Mouse (Mus musculus) liver, embryonic 14.5 days (tissue): ENCODE measurements around the gene Fgf4. TPM values are rescaled to one million over a fixed set of nuclear protein-coding genes. Genes with fewer than 3 reads are reported as not detected.

Source experiments
- ATAC-seq: fragments of 200-750 bp; cut with Nextera tagmentation; 2 replicates; pipeline ENCODE4 v1.8.0; 2017; ENCODE audit warnings: moderate number of reproducible peaks, mild to moderate bottlenecking, moderate library complexity; ENCODE audit not compliant: insufficient read depth
- DNase-seq, 3 experiments: peaks; one replicate each; pipeline ENCODE4 v3.0.0-alpha.2; 2012 to 2013; ENCODE audit warnings: low read depth in 3 of 3, low spot score in 3 of 3
- H3K27ac ChIP-seq: fragments of 300-500 bp; sonication (generic); 2 replicates; pipeline ENCODE4 v1.5.1; 2014; ENCODE audit warnings: moderate library complexity, mild to moderate bottlenecking, control low read depth, inconsistent platforms
- H3K27me3 ChIP-seq: fragments of 300-500 bp; sonication (generic); 2 replicates; pipeline ENCODE4 v1.6.1; 2014; ENCODE audit warnings: mild to moderate bottlenecking, low read length, moderate library complexity; ENCODE audit not compliant: control insufficient read depth, insufficient read depth
- H3K36me3 ChIP-seq: fragments of 300-500 bp; sonication (generic); replicated peaks from 2 replicates; pipeline ENCODE4 v1.6.1; 2014; ENCODE audit warnings: low read depth; ENCODE audit not compliant: control insufficient read depth, insufficient read depth
- H3K4me1 ChIP-seq, 2 experiments: fragments of 200-500 bp in 1 of 2; fragments of 300-500 bp in 1 of 2; sonication (generic) in 1 of 2; replicated peaks; 2 replicates each; pipeline ENCODE4 v1.6.1; 2012 to 2014; ENCODE audit warnings: antibody characterized with exemption in 1 of 2, inconsistent platforms in 1 of 2, low read length in 1 of 2; ENCODE audit not compliant: control insufficient read depth in 2 of 2, insufficient read depth in 2 of 2
- H3K4me2 ChIP-seq: fragments of 300-500 bp; sonication (generic); 2 replicates; pipeline ENCODE4 v1.6.1; 2014; ENCODE audit warnings: low read depth, mild to moderate bottlenecking, control low read depth, moderate library complexity
- H3K4me3 ChIP-seq, 2 experiments: fragments of 200-500 bp in 1 of 2; fragments of 300-500 bp in 1 of 2; sonication (generic) in 1 of 2; 2 replicates each; pipeline ENCODE4 v1.5.1; 2012 to 2014; ENCODE audit warnings: low read depth in 2 of 2, low read length in 2 of 2, mild to moderate bottlenecking in 2 of 2, control low read depth in 1 of 2, inconsistent platforms in 1 of 2, moderate library complexity in 1 of 2; ENCODE audit not compliant: insufficient read depth in 1 of 2
- H3K9ac ChIP-seq: fragments of 300-500 bp; sonication (generic); replicated peaks from 2 replicates; pipeline ENCODE4 v1.6.1; 2014; ENCODE audit warnings: mild to moderate bottlenecking, control low read depth, moderate library complexity
- H3K9me3 ChIP-seq: fragments of 300-500 bp; sonication (generic); 2 replicates; pipeline ENCODE4 v1.6.1; 2016; ENCODE audit warnings: low read length, mixed read lengths; ENCODE audit not compliant: control insufficient read depth
- CTCF ChIP-seq: IDR thresholded peaks from 2 replicates; pipeline ENCODE4 v1.5.1; 2016; ENCODE audit warnings: antibody characterized with exemption, low read depth, control low read depth
- EP300 ChIP-seq: IDR thresholded peaks from 2 replicates; pipeline ENCODE4 v1.6.1; 2016; ENCODE audit warnings: antibody characterized with exemption, low read depth
- WGBS: fragments of 180-500 bp; shearing (Covaris S2); extraction: QIAGEN DNeasy Blood & Tissue Kit; methylation state at CpG from one replicate; pipeline ENCODE4 v1.1.7; 2014; ENCODE audit not compliant: insufficient replicate concordance; 5-methylcytosine and 5-hydroxymethylcytosine counted together
- polyA plus RNA-seq, 2 experiments: library from polyadenylated mRNA; depleted of rRNA in 1 of 2; stranded (reverse) in 1 of 2; unstranded in 1 of 2; fragments of >200 nt; fragmentation: Nextera tagmentation in 1 of 2; extraction: Ambion mirVana in 1 of 2; gene quantifications; 2 replicates each; pipeline versions ENCODE4 v1.2.1 to v1.2.3; 2012 to 2014

The Fgf4 gene
- polyA plus RNA-seq, 2 experiments, result not detected

GRCm38 (mm10) chr7:144858702-144859101 lies 11.5 kb downstream of the Fgf4 start:
- no peak for TF ChIP-seq EP300
- no peak for TF ChIP-seq CTCF
- Histone ChIP-seq H3K9ac (no peak overlapping the region), H3K27me3 (peaks cover 46% of the 10 kb centered on the region), H3K4me1 (0 out of 4 replicates have a peak, but pooled peaks cover 0 to 2% of the 10 kb centered on the region in 2 experiments), H3K36me3 (no peaks in the 10 kb centered on the region), H3K9me3 (no peaks in the 10 kb centered on the region), H3K4me3 (no peak overlapping the region), H3K4me2 (no peak overlapping the region), H3K27ac (no peak overlapping the region)
- 76% methylated on average over 1 of the region's 1 CpGs for WGBS
- ATAC-seq (no peak), DNase-seq (no peak)

GRCm38 (mm10) chr7:144861056-144861768 lies 14.0 kb downstream of the Fgf4 start:
- ATAC-seq, result no peak
- H3K27ac ChIP-seq, result no peak overlapping the region
- no peaks in the 10 kb centered on the region for H3K9me3 ChIP-seq
- no peaks in the 10 kb centered on the region for H3K4me1 ChIP-seq
- peaks cover 66% of the 10 kb centered on the region for H3K27me3 ChIP-seq
- no peak overlapping the region for H3K4me2 ChIP-seq
- TF ChIP-seq CTCF (no peak), EP300 (no peak)
- H3K9ac ChIP-seq, result no peak overlapping the region
- no peak overlapping the region for H3K4me3 ChIP-seq
- no peak for DNase-seq
- WGBS, result 2% methylated on average over 66 of the region's 72 CpGs
- H3K36me3 ChIP-seq, result no peaks in the 10 kb centered on the region

GRCm38 (mm10) chr7:144861769-144862070 lies 14.6 kb downstream of the Fgf4 start:
- H3K27me3 ChIP-seq, result peaks cover 67% of the 10 kb centered on the region
- no peak overlapping the region for H3K27ac ChIP-seq
- H3K4me3 ChIP-seq, result no peak overlapping the region
- 2% methylated on average over 28 of the region's 28 CpGs for WGBS
- no peaks in the 10 kb centered on the region for H3K9me3 ChIP-seq
- TF ChIP-seq CTCF, result no peak
- TF ChIP-seq EP300, result no peak
- DNase-seq (no peak), ATAC-seq (no peak)
- no peaks in the 10 kb centered on the region for H3K4me1 ChIP-seq
- no peaks in the 10 kb centered on the region for H3K36me3 ChIP-seq
- no peak overlapping the region for H3K9ac ChIP-seq
- no peak overlapping the region for H3K4me2 ChIP-seq

- no peak for ATAC-seq
These were observed 15.0 kb downstream of the Fgf4 start for GRCm38 (mm10) chr7:144862126-144862525.

GRCm38 (mm10) chr7:144862712-144863111 lies 15.5 kb downstream of the Fgf4 start:
- no peak overlapping the region for H3K4me3 ChIP-seq
- no peak overlapping the region for H3K27ac ChIP-seq
- 3% methylated on average over 18 of the region's 18 CpGs for WGBS
- no peak for TF ChIP-seq EP300
- no peak for TF ChIP-seq CTCF
- no peak overlapping the region for H3K9ac ChIP-seq
- H3K4me1 ChIP-seq, result no peaks in the 10 kb centered on the region
- H3K27me3 ChIP-seq, result peaks cover 67% of the 10 kb centered on the region
- ATAC-seq (no peak), DNase-seq (no peak)
- no peaks in the 10 kb centered on the region for H3K36me3 ChIP-seq
- no peaks in the 10 kb centered on the region for H3K9me3 ChIP-seq
- H3K4me2 ChIP-seq, result no peak overlapping the region

More at GRCm38 (mm10) chr7:144862126-144862525, 15.0 kb downstream of the Fgf4 start:
- H3K4me2 ChIP-seq, result no peak overlapping the region
- 3% methylated on average over 15 of the region's 15 CpGs for WGBS
- H3K9ac ChIP-seq, result no peak overlapping the region
- peaks cover 67% of the 10 kb centered on the region for H3K27me3 ChIP-seq
- no peak for TF ChIP-seq EP300
- TF ChIP-seq CTCF, result no peak
- no peak overlapping the region for H3K27ac ChIP-seq
- no peaks in the 10 kb centered on the region for H3K36me3 ChIP-seq
- DNase-seq, result no peak
- no peaks in the 10 kb centered on the region for H3K4me1 ChIP-seq
- H3K4me3 ChIP-seq, result no peak overlapping the region
- H3K9me3 ChIP-seq, result no peaks in the 10 kb centered on the region
